Mouse (Mus musculus) limb, embryonic 11.5 days (tissue): ENCODE results near the gene Cd44. TPM values are rescaled to one million over a fixed set of nuclear protein-coding genes. Genes with fewer than 3 reads are reported as not detected.

Source experiments
- ATAC-seq: fragments of 200-750 bp; cut with Nextera tagmentation; 2 replicates; pipeline ENCODE4 v1.8.0; 2017; ENCODE audit warnings: low read depth; ENCODE audit not compliant: insufficient number of reproducible peaks, low FRiP score, low TSS enrichment
- DNase-seq: peaks from one replicate; pipeline ENCODE4 v3.0.0-alpha.2; 2015; ENCODE audit warnings: low spot score
- H3K27ac ChIP-seq: fragments of 300-500 bp; sonication (generic); replicated peaks from 2 replicates; pipeline ENCODE4 v1.5.1; 2014; ENCODE audit warnings: low read depth, mild to moderate bottlenecking, low read length
- H3K27me3 ChIP-seq: fragments of 300-500 bp; sonication (generic); 2 replicates; pipeline ENCODE4 v1.6.1; 2014; ENCODE audit warnings: mild to moderate bottlenecking, low read length, mixed read lengths; ENCODE audit not compliant: control insufficient read depth, insufficient read depth
- H3K36me3 ChIP-seq: fragments of 300-500 bp; sonication (generic); 2 replicates; pipeline ENCODE4 v1.6.1; 2014; ENCODE audit warnings: mild to moderate bottlenecking, low read length, moderate library complexity, mixed read lengths; ENCODE audit not compliant: control insufficient read depth, insufficient read depth
- H3K4me1 ChIP-seq: fragments of 300-500 bp; sonication (generic); 2 replicates; pipeline ENCODE4 v1.6.1; 2014; ENCODE audit warnings: low read length, mixed read lengths; ENCODE audit not compliant: control insufficient read depth, insufficient read depth
- H3K4me2 ChIP-seq: fragments of 300-500 bp; sonication (generic); 2 replicates; pipeline ENCODE4 v1.6.1; 2014; ENCODE audit warnings: low read depth, mild to moderate bottlenecking, moderate library complexity; ENCODE audit not compliant: severe bottlenecking
- H3K4me3 ChIP-seq: fragments of 300-500 bp; sonication (generic); 2 replicates; pipeline ENCODE4 v1.5.1; 2014; ENCODE audit warnings: low read depth, low read length
- H3K9ac ChIP-seq: fragments of 300-500 bp; sonication (generic); 2 replicates; pipeline ENCODE4 v1.6.1; 2014; ENCODE audit warnings: mild to moderate bottlenecking, low read length
- H3K9me3 ChIP-seq: fragments of 300-500 bp; sonication (generic); 2 replicates; pipeline ENCODE4 v1.6.1; 2016; ENCODE audit warnings: low read length; ENCODE audit not compliant: control insufficient read depth
- WGBS: fragments of 180-500 bp; shearing (Covaris S2); extraction: QIAGEN DNeasy Blood & Tissue Kit; methylation state at CpG from one replicate; pipeline ENCODE4 v1.1.7; 2014; 5-methylcytosine and 5-hydroxymethylcytosine counted together
- polyA plus RNA-seq: library from polyadenylated mRNA; unstranded; fragments of >200 nt; fragmentation: Nextera tagmentation; extraction: Ambion mirVana; gene quantifications from 2 replicates; pipeline ENCODE4 v1.2.1, GENCODE M21; 2014

The Cd44 gene
- polyA plus RNA-seq, 1 experiment from 2014 or later: 3.6 TPM

DNA sequence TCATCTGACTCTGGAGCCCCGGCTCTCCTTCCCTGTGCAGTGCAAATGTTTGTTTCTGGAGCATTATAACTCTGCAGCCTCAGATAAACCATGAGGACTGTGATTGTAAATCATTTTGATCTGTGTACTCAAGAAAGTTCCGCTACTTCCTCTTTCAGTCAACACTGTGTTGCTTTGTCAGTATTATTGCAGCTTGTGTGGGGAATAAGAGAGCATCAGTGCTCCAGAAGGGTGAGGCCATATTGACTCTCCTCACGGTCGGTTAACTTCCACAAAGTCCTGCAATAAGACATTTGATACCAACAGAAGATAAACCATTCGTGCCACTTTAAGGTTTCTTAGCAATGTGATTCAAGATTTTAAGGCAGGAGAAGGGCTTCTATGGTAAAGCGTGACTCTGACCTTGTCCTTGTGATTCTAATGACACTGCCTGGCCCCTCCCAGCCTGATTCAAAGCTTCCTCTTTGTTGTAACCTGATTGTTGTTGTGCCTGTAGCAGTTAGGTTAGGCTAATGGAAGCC lies 86.1 kb downstream of the Cd44 start:
- DNase-seq (no peak), ATAC-seq (no peak)
- Histone ChIP-seq H3K4me1 (0 out of 2 replicates have a peak, but pooled peaks cover 1% of the 10 kb centered on the region), H3K27me3 (no peaks in the 10 kb centered on the region), H3K36me3 (no peaks in the 10 kb centered on the region), H3K27ac (no peak overlapping the region), H3K4me3 (no peak overlapping the region), H3K9me3 (no peaks in the 10 kb centered on the region), H3K4me2 (no peak overlapping the region), H3K9ac (no peak overlapping the region)
- 69% methylated on average over 6 of the region's 6 CpGs for WGBS

GRCm38 (mm10) chr2:102812756-102813155 lies 88.7 kb downstream of the Cd44 start:
- ATAC-seq: no peak
- DNase-seq: no peak
- Histone ChIP-seq H3K9me3 (no peaks in the 10 kb centered on the region), H3K4me3 (no peak overlapping the region), H3K4me1 (no peaks in the 10 kb centered on the region), H3K4me2 (no peak overlapping the region), H3K9ac (no peak overlapping the region), H3K27me3 (no peaks in the 10 kb centered on the region), H3K27ac (no peak overlapping the region), H3K36me3 (no peaks in the 10 kb centered on the region)
- 66% methylated on average over 4 of the region's 4 CpGs for WGBS

DNA sequence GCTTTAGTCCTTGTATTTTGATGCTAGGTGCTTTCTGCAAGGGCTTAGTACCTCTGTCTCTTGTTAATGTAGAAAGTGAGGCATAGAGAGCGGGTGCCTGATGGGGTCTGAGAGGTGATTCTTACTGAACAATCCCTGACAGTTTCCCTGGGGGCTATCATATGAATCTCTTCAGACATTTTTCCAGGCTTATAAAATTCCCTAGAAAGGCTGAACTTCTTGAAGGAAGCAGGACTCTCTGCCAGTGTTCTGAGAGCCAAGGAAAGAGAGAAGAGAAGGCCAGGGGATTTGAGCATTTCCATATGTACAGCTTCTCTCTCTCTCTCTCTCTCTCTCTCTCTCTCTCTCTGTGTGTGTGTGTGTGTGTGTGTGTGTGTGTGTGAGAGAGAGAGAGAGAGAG lies 92.0 kb downstream of the Cd44 start:
- no peak for DNase-seq
- 91% methylated on average over 1 of the region's 1 CpGs for WGBS

GRCm38 (mm10) chr2:102807633-102808032 lies 93.8 kb downstream of the Cd44 start:
- H3K27me3 ChIP-seq: no peaks in the 10 kb centered on the region
- H3K4me3 ChIP-seq: no peak overlapping the region
- no peak overlapping the region for H3K9ac ChIP-seq
- H3K4me1 ChIP-seq: no peaks in the 10 kb centered on the region
- no peak overlapping the region for H3K27ac ChIP-seq
- DNase-seq (no peak), ATAC-seq (no peak)
- H3K9me3 ChIP-seq: no peaks in the 10 kb centered on the region
- 64% methylated on average over 3 of the region's 3 CpGs for WGBS
- no peaks in the 10 kb centered on the region for H3K36me3 ChIP-seq
- H3K4me2 ChIP-seq: no peak overlapping the region

More for the DNA sequence above, 92.0 kb downstream of the Cd44 start:
- Histone ChIP-seq H3K4me1 (no peaks in the 10 kb centered on the region), H3K4me3 (no peak overlapping the region), H3K9me3 (no peaks in the 10 kb centered on the region), H3K27me3 (no peaks in the 10 kb centered on the region), H3K36me3 (no peaks in the 10 kb centered on the region), H3K9ac (no peak overlapping the region), H3K27ac (no peak overlapping the region), H3K4me2 (no peak overlapping the region)
- no peak for ATAC-seq

DNA sequence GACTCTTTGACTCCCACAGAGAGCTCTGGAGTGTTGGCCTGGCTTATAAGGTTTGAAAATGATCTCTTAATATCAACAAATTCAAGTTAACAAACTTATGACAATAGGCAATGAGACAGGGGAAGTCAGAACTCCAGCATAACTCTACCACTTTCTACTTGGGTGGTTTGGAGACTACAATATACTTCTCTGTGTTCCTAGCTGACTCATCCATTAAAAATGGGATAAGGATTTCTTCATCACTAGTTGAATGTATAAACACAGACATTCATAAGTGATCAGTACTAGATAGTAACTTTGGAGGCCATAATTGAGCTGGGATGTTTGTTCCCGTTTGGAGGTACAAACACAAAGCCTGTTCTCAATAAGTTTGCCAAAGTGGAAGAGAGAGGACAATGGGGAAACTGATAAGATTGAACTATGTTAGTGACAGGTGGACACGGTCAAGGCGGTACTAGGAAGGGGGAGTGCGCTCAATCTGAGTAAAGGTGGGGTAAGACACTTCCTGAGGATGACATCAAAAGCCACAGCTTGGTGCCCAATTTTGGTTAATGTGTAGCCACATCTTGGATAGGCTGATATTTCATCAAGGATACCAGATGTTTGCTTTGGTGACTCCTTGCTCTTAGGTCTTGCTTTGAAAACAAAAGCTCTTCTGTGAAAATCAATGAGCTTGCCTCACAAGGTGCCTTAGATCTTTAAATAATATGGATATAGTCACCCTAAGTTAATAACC lies 95.5 kb downstream of the Cd44 start:
- Histone ChIP-seq H3K36me3 (no peaks in the 10 kb centered on the region), H3K27ac (no peak overlapping the region), H3K4me3 (no peak overlapping the region), H3K9ac (no peak overlapping the region), H3K9me3 (no peaks in the 10 kb centered on the region), H3K4me2 (no peak overlapping the region), H3K27me3 (no peaks in the 10 kb centered on the region), H3K4me1 (no peaks in the 10 kb centered on the region)
- DNase-seq (no peak), ATAC-seq (no peak)
- 90% methylated on average over 4 of the region's 4 CpGs for WGBS

- WGBS: 74% methylated on average over 6 of the region's 6 CpGs
These were observed 96.2 kb downstream of the Cd44 start for GRCm38 (mm10) chr2:102805283-102805682.

DNA sequence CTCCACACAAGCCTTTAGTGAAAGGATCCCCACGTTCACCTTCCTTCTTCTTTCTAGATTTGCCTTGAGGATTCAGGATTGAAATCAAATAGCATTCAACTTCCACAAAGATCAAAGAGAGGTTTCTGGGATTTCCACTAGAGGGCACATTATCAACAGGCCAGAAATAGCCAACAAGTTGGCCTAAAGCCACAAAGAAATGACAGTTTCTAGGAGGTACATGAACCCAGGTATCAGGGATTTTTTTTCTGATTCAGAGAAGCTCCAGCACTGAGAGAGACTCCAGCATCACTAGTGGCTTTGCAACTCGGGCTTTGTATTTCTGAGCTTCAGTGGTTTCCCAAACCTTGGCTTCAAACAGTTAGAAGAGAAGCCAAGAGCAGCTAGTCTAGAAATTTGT lies 97.4 kb downstream of the Cd44 start:
- ATAC-seq: no peak
- H3K4me3 ChIP-seq: no peak overlapping the region
- no peaks in the 10 kb centered on the region for H3K9me3 ChIP-seq
- no peaks in the 10 kb centered on the region for H3K27me3 ChIP-seq
- no peak overlapping the region for H3K27ac ChIP-seq
- H3K4me1 ChIP-seq: no peaks in the 10 kb centered on the region
- 48% methylated on average over 2 of the region's 2 CpGs for WGBS
- H3K36me3 ChIP-seq: no peaks in the 10 kb centered on the region
- no peak for DNase-seq
- no peak overlapping the region for H3K9ac ChIP-seq
- no peak overlapping the region for H3K4me2 ChIP-seq

More at GRCm38 (mm10) chr2:102805283-102805682, 96.2 kb downstream of the Cd44 start:
- no peaks in the 10 kb centered on the region for H3K36me3 ChIP-seq
- no peak for ATAC-seq
- no peak overlapping the region for H3K4me3 ChIP-seq
- DNase-seq: no peak
- H3K4me1 ChIP-seq: no peaks in the 10 kb centered on the region
- H3K27me3 ChIP-seq: no peaks in the 10 kb centered on the region
- no peak overlapping the region for H3K4me2 ChIP-seq
- H3K27ac ChIP-seq: no peak overlapping the region
- no peak overlapping the region for H3K9ac ChIP-seq
- H3K9me3 ChIP-seq: no peaks in the 10 kb centered on the region

DNA sequence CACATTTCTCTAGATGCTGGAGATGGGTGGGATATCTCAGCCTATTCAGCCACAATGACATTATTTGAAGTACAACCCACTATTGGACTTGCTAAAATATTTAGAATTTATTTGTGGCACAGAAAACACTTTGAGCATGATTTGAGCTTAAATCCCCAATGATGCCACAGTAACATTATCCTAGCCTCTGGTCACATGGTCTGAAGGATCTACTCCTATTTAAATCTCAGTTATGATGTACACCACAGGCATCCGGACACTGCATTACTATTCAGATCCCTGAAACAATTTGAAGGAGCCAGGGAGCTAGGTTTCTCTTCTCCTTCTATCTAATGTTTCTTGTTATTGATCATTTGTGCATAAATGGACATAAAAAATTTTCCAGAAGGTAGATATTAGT lies 99.6 kb downstream of the Cd44 start:
- Histone ChIP-seq H3K27me3 (no peaks in the 10 kb centered on the region), H3K4me3 (no peak overlapping the region), H3K36me3 (no peaks in the 10 kb centered on the region), H3K4me1 (no peaks in the 10 kb centered on the region), H3K27ac (no peak overlapping the region), H3K9me3 (no peaks in the 10 kb centered on the region), H3K9ac (no peak overlapping the region), H3K4me2 (no peak overlapping the region)
- DNase-seq (no peak), ATAC-seq (no peak)
- WGBS: 93% methylated on average over 1 of the region's 1 CpGs

GRCm38 (mm10) chr2:102798149-102798548 lies 103.3 kb downstream of the Cd44 start:
- no peak for ATAC-seq
- whole genome bisulfite sequencing: 77% methylated on average over 2 of the region's 2 CpGs

More at GRCm38 (mm10) chr2:102798149-102798548, 103.3 kb downstream of the Cd44 start:
- Histone ChIP-seq H3K4me1 (no peaks in the 10 kb centered on the region), H3K27me3 (no peaks in the 10 kb centered on the region), H3K36me3 (no peaks in the 10 kb centered on the region), H3K27ac (no peak overlapping the region), H3K4me2 (no peak overlapping the region), H3K4me3 (no peak overlapping the region), H3K9me3 (no peaks in the 10 kb centered on the region), H3K9ac (no peak overlapping the region)
- DNase-seq: no peak
